Mouse (Mus musculus): ENCODE measurements around the gene Cfap157.

Cfap157 gene

DNA sequence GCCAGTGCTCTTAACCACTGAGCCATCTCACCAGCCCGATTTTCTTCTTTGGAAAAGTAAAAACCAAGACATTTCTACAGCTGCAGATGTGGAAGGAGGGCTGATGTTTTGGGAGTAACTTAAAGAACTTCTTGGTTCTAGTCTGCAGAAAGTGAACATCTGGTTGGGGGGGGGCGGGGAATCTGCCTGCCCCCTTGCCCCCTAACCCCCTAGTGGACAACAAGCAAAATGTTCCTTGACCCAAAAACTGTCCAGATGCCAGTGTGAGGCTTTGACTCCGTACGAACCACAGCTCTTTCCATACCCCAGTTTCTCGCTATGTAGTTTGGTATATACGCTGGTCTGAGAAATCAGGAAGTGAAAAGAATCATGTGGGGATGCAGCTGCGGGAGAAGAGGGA is 34.0 kb downstream of the Cfap157 start:
- no peak for DNase-seq (ENCODE audit: low read depth)

DNA sequence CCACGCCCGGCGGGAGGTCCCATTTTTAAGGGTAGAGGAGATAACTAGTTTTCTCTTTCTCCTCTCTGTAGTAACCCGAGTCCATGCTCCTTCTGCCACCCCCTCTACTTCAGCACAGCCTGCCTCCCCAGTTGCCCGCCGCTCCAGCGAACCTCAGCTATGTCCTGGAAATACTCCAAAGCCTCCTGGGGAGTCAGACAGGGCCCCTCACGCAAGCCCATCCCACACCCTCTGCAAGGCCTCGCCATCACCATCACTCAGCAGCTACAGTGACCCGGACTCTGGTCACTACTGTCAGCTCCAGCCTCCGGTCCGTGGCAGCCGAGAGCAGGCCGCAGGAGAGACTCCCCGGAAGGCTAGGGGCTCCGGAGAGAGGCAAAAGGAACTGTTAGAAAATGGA is 35.1 kb downstream of the Cfap157 start:
- DNase-seq (ENCODE audit: low read depth): no peak

DNA sequence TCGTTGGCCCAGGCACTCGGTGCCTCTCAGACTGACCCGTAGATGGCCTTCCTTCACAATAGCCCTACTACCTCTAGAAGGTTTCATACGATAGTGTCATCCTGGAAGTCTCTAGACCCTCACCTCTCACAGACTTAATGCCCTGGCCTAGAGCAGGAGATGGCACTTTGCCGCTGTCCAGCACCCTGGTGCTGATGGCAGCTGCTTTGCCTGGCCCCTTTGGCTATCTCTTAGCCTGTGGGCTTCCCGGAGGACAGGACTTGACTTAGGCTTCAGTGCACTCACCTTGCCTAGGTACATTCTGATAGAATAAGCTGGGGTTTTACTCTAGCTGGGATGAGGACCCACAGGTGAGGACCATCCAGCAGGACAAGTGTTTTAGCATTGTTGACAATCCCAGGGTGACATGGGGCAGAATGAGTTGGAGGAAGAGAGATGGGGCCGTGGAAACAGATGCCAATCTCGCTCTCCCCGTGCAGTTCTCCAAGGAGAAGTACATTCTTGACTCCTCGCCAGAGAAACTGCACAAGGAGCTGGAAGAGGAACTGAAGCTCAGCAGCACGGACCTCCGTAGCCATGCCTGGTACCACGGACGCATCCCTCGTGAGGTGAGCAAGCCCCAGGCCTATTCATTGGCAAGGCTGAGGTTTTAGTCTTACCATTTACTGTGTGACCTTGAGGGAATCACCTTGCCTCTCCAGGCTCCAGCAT is 39.8 kb downstream of the Cfap157 start:
- no peak for DNase-seq (ENCODE audit: low read depth)

DNA sequence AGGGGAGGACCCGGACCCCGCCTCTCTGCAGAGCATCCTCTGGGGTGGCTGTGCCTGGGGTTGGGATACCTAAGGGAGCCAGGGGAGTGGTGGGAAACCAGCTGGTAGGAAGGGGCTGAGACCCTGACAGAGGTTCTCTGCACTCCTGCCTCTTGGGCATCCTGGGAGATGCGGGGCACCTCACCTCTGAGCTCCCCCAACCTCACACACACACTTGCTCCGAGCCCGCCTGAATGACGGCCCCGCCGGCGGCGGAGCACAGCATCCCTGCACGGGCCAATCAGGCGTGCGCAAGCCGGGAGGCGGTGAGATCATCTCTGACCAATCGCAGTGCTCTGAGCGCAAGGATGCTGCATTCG is 42.1 kb downstream of the Cfap157 start:
- DNase-seq (ENCODE audit: low read depth): no peak

DNA sequence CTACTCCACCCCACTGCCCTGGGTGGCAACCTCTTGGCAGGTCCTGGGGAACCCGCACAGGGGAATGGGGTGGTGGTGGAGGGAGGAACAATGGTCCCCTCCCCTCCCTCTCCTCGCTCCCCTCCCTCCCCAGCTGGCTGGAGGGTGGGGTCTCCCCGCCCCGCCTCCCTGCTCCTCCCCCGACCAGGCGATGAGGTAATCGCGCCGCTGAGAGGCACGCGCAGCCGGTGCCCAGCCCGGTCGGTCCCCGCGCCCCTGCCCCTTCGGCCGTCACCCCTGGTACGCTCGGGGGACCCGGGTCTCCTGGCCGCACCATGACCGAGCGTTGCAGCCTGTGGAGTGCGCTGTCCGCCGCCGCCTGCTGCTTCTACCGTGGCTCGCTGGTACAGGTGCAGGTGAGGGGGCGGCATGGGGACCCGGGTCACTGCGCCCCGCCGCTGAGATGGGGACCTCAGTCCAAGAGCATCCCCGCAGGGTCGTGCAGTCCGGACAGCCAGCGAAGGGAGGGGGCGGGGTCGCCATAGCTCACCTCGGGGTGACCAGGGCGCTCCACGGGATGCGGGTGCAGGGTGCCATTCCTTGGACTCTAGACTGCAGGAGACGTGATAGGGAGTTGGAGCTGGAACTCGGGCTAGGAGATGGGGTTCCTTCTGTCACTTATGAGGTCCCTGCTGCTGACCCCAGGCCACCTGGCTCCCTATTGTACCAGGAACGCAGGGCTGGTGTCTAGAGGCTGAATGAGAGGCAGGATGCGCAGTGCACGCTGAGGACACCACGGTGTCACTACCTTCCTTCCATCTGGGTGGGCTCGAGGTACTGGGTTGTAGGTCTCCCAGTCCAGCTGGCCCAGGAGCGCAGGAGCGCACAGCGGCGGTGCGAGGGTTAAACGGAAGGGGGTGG is 42.7 kb downstream of the Cfap157 start:
- no peak for DNase-seq (ENCODE audit: low read depth)

DNA sequence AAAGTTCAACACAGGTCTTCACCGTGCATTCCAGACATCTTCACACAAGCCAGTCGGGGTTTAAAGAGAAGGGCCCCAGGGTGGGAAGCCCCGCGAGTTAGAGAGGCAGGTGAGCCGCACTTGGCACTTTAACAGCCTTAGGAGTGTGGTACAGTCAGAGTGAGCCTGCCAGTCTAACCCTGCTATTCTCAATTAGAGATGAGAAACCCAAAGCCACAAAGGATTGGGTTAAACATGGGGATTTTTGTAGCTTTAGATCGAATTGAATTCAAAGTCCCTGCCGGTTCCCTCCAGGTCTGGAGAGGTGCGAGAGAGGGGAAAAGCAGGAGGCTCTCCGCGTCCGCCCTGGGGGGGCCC is 43.3 kb downstream of the Cfap157 start, which contains the start of gene 6330409D20Rik:
Gene 6330409D20Rik, minus strand, starts transcription at position 101 of the 357 bp plus-strand sequence.
- DNase-seq (ENCODE audit: low read depth): no peak

DNA sequence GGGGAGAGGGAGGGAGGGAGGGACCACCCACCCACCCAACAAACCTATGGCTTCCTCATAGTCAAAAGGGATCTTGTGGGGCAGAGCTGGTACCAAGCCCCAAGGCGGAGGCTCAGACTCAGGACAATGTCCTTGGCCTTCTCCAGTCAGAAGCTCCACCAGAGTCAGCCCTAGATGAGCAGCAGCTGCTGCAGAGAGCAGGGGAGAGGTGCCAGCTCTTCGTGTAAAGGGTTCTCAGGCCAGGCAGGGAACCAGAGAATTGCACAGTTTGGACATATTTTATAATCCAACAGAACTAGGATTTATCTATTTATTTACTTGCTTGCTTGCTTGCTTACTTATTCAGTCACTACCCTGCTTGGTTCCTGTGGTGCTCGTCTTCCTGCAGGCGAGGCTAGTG is 44.9 kb downstream of the Cfap157 start:
- no peak for DNase-seq (ENCODE audit: low read depth)

DNA sequence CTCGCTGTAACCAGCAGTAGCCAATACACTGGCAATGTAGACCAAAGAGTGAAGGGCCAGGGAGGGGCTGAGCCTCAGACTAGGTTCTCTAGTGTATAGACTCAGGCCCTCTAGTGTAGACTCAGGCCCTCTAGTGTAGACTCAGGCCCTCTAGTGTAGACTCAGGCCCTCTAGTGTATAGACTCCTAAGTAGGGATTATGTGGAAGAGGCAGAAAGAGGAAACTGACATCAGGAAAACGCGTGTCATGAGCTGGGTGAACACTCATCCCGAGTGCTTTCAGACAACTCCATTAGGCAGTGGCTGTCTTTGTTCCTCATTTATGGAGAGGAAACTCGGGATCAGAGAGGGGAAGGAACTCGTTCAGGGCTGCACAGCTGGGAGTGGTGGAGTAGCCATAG is 47.2 kb downstream of the Cfap157 start:
- no peak for DNase-seq (ENCODE audit: low read depth)

DNA sequence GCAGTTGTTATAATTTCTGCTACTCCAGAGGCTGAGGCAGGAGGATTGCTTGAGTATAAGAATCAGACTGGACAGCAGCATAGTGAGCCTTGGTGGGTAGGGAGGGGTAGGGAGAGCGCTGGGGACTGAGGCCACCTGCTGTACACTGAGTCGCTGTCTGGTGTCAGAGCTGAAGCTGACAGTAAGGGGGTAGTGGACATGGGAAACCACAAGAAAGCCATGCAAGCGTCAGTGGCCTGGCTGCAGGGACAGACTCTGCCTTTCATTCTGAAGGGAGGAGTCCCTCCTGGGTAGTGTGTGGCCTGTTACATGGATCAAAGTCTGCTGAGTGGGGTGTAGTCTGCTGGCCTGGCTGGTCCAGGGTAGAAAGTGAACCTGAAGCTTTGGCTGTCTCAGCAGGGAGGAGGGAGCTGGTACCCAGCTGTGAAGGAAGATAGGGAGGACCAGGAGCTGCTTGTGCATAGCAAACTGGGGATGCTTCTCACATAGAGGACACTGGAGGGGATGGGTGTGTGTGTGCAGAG is 47.9 kb downstream of the Cfap157 start:
- DNase-seq (ENCODE audit: low read depth): no peak

DNA sequence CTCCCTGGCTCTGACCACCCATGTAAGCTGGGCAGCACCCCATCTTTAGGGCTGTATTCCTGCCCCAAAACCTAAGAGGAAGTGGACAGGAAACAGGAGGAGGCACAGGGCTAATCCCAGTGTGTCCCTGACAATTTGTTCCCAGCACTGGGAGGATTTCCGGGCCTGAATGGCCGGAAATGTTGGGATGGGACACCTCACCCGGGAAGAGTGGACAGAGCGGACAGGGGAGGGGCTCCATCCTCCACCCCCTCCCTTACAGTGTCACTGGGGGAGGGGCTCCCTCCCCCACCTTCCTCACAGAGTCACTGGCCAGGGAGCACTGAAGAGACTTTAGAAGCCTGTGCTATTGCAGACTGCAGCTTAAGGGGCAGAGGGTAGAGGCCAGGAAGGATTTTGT is 49.3 kb downstream of the Cfap157 start:
- DNase-seq (ENCODE audit: low read depth): no peak

DNA sequence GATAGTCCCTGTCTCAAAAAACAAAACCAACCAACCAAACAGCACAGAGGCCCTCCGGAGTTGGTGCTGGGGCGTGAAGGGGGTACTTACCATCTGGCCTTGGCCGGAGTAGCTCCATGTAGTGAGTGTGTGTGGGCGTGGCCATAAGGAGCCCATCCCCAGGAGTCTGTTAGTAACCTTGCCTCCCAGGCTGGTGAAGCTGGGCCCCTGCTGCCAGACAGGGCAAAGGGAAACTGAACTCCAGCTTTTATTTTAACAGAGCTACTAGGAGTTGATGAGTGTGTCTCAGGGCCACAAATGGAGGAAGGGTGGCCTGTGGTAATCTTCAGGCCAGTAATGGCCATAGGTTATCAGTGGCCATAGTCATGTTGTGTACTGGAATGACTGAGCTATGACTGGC is 49.7 kb downstream of the Cfap157 start:
- no peak for DNase-seq (ENCODE audit: low read depth)

DNA sequence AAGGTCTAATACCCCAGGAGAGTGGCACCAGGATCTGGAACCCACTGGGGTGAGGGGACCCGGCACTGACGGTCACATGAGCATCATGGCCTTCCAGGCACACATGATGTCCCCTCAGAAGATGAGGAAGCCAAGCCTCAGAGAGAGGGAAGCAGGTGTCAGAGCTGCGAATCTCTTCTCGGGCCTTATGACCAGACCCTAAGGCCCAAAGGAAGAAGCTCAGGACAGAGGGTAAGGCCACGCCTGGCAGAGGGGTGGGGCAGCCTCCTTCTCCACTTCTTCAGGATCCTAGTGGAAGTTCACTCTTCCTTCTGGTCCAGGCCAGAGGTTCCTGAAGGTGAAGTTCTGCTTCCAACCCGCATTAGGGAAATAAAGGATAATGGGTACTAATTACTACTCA is 51.5 kb downstream of the Cfap157 start:
- no peak for DNase-seq (ENCODE audit: low read depth)

DNA sequence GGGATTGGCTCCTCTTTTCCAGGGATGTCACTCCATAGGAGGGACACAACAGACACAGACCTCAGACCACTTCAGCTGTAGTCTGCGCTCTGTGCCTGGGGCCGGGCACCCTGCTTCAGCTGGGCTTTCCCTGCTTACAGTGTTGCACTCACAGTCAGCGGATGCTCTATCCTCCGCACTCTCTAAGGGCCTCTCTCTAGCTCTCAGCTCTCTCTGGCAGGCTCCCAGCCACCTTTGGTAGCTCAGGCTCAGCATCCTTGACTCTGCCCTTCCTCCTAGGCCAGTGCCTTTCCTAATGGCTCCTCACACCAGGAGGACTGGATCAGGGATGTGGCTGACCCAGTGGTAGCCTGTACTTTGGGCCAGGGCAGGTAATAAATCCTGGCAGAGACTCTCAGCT is 52.3 kb downstream of the Cfap157 start:
- no peak for DNase-seq (ENCODE audit: low read depth)

DNA sequence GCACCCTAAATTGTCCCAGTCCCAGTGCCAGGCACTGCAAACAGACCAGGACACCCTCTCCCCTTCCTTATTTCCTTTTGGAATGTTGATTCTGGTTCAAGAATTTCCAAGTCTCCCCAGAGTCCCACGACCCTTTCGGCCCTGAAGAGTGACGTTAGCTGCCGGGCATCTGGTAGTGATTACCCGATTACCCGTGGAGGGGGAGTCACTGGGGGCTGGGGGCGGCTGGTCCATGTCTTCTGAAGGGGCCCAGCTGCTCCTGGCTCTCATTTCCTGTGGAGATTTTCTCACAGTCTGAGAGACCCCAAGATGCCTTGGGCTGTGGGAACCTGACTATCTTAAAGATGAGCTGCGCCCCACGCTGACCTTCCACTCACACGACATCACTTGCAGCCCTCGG is 53.4 kb downstream of the Cfap157 start:
- no peak for DNase-seq (ENCODE audit: low read depth)

DNA sequence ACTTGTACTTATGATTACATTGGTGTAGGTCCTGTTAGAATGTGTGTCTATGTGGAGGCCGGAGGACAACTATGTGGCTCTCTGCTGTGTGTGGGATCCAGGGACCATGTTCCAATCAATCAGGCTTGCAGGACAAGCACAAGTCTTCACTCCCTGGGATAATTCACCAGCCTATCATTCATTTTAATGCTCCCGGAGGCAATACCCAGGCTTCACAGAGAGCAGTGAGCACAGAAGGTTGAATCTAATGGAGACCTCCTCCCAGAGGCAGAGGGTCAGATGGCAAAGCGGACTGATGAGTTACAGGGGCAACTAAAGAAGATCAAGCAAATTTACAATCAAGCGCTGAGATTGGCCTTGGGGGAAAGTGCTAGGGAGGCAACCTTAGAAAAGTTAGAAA is 54.7 kb downstream of the Cfap157 start:
- DNase-seq (ENCODE audit: low read depth): no peak

DNA sequence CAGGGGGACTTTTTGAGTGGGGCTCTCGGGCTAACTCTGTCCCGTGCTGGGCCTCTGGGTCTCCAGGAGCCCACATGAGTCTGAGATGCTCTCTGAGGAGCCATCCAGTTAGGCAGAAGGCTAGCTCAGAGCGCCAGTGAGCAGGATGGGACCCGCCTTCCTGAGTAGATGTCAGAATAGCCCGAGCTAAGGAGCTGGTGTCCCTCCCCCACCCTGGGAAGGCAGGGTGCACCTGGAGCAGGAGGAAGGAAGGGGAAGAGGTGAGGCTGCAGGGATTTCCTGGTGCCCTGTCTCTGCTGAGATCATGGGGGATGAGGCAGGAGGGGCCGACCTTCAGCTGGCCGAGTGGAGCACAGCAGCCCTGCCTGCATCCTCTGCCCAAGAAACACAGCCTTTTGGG is 55.8 kb downstream of the Cfap157 start:
- no peak for DNase-seq (ENCODE audit: low read depth)

DNA sequence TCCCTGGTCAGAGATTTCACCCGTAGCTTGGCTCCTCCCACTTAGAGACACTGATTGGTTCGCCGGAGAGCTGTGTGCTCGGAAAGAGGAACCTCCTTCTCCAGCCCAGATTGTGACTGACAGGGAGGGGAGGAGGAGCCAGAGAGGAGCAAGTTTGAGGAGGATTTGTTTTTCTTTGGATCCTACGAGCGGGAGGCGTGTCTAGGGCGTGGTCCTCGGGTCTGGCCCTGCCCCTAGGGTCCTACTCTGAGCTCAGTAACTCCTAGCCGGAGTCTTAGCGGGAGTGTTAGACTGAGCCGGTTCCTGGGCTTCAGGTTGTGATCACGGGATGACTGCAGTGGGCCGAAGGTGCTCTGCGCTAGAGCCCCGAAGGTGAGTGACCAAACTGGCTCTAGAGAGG is 56.8 kb downstream of the Cfap157 start:
- peak; percentile 82 for DNase-seq (ENCODE audit: low read depth)

Measured in c-Kit-positive CD71-positive TER-119-negative erythroid progenitor cells, embryonic 14.5 days (primary cell).